Mouse (Mus musculus) kidney, embryonic 15.5 days (tissue): ENCODE measurements at regions not wholly inside any gene's neighbourhood (a gene's known extent, or its start where the extent isn't known, plus 50 kb on each side); places are given as distances from the start of the nearest gene placed in this dataset.

Experiments used
- ATAC-seq: fragments of 200-750 bp; cut with Nextera tagmentation; replicated peaks from 2 replicates; pipeline ENCODE4 v1.8.0; 2017; ENCODE audit warnings: moderate TSS enrichment; ENCODE audit not compliant: low FRiP score
- H3K27ac ChIP-seq: fragments of 300-500 bp; sonication (generic); 2 replicates; pipeline ENCODE4 v1.5.1; 2015; ENCODE audit warnings: mild to moderate bottlenecking, inconsistent platforms
- H3K27me3 ChIP-seq: fragments of 300-500 bp; sonication (generic); 2 replicates; pipeline ENCODE4 v1.6.1; 2015; ENCODE audit warnings: inconsistent platforms
- H3K36me3 ChIP-seq: fragments of 300-500 bp; sonication (generic); 2 replicates; pipeline ENCODE4 v1.6.1; 2015; ENCODE audit warnings: inconsistent platforms
- H3K4me1 ChIP-seq: fragments of 300-500 bp; sonication (generic); 2 replicates; pipeline ENCODE4 v1.6.1; 2015; ENCODE audit warnings: inconsistent platforms
- H3K4me2 ChIP-seq: fragments of 300-500 bp; sonication (generic); 2 replicates; pipeline ENCODE4 v1.6.1; 2015; ENCODE audit warnings: moderate library complexity, mild to moderate bottlenecking, inconsistent platforms
- H3K4me3 ChIP-seq: fragments of 300-500 bp; sonication (generic); replicated peaks from 2 replicates; pipeline ENCODE4 v1.5.1; 2015; ENCODE audit warnings: mild to moderate bottlenecking, inconsistent platforms
- H3K9ac ChIP-seq: fragments of 300-500 bp; sonication (generic); 2 replicates; pipeline ENCODE4 v1.6.1; 2015; ENCODE audit warnings: mild to moderate bottlenecking, inconsistent platforms
- H3K9me3 ChIP-seq: fragments of 300-500 bp; sonication (generic); replicated peaks from 2 replicates; pipeline ENCODE4 v1.6.1; 2016; ENCODE audit warnings: inconsistent platforms
- WGBS: fragments of 180-500 bp; shearing (Covaris S2); methylation state at CpG from one replicate; pipeline ENCODE4 v1.1.7; 2015; ENCODE audit warnings: mixed read lengths; 5-methylcytosine and 5-hydroxymethylcytosine counted together

DNA sequence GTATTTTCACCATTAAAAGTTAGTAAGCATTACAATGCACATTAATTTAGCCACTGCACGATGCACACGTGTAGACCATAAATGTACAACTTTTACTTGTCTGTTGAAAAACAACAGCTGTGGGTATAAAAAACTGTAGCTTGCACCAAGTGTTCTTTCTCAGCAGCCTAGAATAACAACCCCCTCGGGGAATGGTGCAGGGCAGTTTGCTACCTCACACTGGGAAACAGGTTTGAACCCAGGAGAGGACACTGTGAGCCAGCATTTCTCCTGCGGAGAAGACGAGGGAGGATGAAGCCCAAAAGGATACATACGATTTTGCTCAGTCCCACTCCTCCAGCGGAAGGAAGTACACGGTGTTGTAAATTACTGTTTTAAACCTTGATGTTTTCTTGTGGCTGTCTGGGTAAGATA, 65.2 kb upstream of the Usp38 start:
- no peaks in the 10 kb centered on the region for H3K27me3 ChIP-seq
- H3K9ac ChIP-seq = no peak overlapping the region
- H3K9me3 ChIP-seq = no peaks in the 10 kb centered on the region
- no peak overlapping the region for H3K4me3 ChIP-seq
- peak overlapping the region; percentile 61 for H3K27ac ChIP-seq
- no peaks in the 10 kb centered on the region for H3K36me3 ChIP-seq
- peak; percentile 83 for ATAC-seq
- WGBS = 52% methylated on average over 8 of the region's 8 CpGs
- H3K4me1 ChIP-seq = peaks cover 5% of the 10 kb centered on the region; the same call in 1 of the 2 replicates
- no peak overlapping the region for H3K4me2 ChIP-seq

GRCm38 (mm10) chr8:81069080-81069840, 54.5 kb upstream of the Usp38 start:
- H3K4me3 ChIP-seq = no peak overlapping the region
- no peak overlapping the region for H3K4me2 ChIP-seq
- H3K9ac ChIP-seq = no peak overlapping the region
- no peak overlapping the region for H3K27ac ChIP-seq
- H3K36me3 ChIP-seq = no peaks in the 10 kb centered on the region
- peaks cover 10% of the 10 kb centered on the region for H3K4me1 ChIP-seq
- no peaks in the 10 kb centered on the region for H3K9me3 ChIP-seq
- 74% methylated on average over 5 of the region's 5 CpGs for WGBS
- H3K27me3 ChIP-seq = no peaks in the 10 kb centered on the region
- no peak for ATAC-seq

- no peak overlapping the region for H3K9ac ChIP-seq
- H3K4me2 ChIP-seq = no peak overlapping the region
- H3K36me3 ChIP-seq = no peaks in the 10 kb centered on the region
- ATAC-seq = peak; percentile 62
- H3K4me3 ChIP-seq = no peak overlapping the region
- no peaks in the 10 kb centered on the region for H3K27me3 ChIP-seq
- no peaks in the 10 kb centered on the region for H3K9me3 ChIP-seq
- H3K4me1 ChIP-seq = peaks cover 10% of the 10 kb centered on the region
- 77% methylated on average over 3 of the region's 3 CpGs for WGBS
- H3K27ac ChIP-seq = no peak overlapping the region
Observed at GRCm38 (mm10) chr8:81068519-81068918, 53.8 kb upstream of the Usp38 start.

DNA sequence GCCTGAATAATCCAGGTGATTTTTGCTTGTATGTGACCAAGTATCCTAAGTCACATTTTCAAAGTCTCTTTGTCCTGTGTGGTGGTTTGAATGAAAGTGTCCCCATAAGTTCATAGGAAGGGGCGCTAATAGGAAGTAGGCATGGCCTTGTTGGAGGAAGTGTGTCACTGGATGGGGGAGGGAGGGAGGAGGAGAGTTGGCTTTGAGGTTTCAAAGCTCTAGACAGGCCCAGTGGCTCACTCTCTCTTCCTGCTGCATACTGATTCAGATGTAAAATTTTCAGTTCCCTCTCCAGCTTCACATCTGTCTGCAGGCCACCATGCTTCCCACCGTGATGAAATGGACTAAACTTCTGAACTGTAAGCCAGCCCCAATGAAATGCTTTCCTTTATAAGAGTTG, 52.0 kb upstream of the Usp38 start:
- Histone ChIP-seq H3K27me3 (no peaks in the 10 kb centered on the region), H3K36me3 (no peaks in the 10 kb centered on the region), H3K27ac (no peak overlapping the region), H3K4me3 (no peak overlapping the region), H3K9ac (no peak overlapping the region), H3K4me2 (no peak overlapping the region), H3K9me3 (no peaks in the 10 kb centered on the region), H3K4me1 (peaks cover 10% of the 10 kb centered on the region)
- ATAC-seq = no peak
- 85% methylated on average over 2 of the region's 2 CpGs for whole genome bisulfite sequencing
